Mouse (Mus musculus) ovary, postnatal 36 days (tissue): ENCODE results near the gene Aldh6a1.
A peak's percentile ranks its signal among the peaks of the same experiment; 100 is the strongest.

Source experiments
- DNase-seq: peaks from one replicate; pipeline ENCODE4 v3.0.0; 2022; ENCODE audit warnings: low spot score, mixed read lengths

Aldh6a1 gene

DNA sequence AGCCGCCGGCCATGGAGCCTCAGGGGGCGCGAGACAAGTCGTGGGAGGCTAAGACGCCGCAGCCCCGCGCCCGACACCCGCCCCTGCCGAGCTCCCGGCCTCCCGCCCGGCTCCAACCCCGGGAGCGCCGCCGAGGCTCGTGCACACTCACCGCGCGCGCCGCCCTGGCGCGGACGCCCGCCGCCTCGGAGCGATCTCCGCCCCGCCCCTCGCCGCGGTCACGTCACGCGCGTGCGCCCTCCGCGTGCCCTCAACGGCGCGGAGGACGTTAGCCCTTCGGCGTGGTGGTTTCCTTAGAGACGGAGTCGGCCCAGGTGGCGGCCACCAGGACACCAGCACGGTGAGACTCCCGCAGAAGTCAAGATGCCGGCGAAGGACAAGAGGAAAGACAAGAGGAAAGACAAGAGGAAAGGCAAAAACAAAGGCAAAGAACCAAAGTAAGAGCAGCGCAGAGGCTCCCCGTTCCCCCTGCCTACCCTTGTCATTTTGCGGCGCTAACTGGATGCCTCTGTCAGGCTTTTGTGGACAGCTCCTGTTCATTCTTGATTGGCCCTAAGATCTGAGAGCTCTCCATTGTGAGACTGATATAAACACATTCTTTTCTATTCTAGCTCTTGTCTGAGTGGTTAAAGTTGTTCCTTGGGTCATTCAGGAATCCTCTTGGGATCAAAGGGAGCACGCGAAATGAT lies 41.8 kb downstream of the Aldh6a1 start, which contains the start of the genes Entpd5 and Bbof1:
Gene Entpd5, minus strand, starts transcription at position 211 of the 689 bp plus-strand sequence.
Gene Bbof1, plus strand, starts transcription at position 253 of the 689 bp plus-strand sequence.
- DNase-seq: peak; percentile 90

DNA sequence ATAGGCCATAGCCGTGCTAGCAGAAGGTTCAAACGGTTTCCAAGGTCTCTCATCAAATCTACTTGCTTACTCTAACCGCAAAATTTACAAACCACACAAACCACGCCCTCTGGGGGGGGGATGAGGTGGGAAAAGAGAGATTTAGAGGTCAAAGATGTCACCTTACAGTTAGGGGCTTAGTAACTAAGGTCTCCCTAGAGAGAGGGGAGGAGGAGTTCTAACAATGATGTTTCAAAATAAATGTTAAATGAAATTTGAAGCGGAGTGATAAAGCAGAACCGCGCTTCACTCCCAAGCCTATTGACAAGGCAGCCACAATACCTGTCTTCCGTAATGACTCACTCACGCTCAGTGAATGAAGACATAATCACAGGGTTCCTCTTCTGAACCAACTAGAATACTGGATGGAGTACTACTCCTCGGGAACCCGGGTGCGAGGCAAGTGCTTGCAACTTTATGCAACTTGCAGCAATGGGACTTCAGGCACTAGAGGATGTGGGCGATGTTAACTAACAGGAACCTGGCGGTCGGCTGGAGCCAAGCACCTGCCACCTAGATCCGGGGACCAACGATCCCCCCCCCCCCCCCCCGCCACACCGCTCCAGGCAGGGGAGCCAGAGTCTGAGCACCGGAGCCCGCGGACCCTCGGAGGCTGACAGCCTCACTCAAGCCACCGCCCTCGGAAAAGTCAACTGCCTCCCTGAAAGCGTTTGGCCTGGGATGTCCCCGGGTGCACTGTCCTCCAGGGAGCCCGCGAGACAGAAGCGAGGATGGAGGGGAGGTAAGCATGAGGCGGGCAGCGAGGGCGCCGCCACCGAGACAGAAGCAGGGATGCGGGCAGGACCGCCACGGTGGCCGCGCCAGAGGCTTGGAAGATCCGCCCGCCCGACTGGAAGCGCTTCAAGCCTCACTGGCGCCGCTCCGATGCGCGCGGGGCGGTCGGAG lies 42.7 kb downstream of the Aldh6a1 start:
- no peak for DNase-seq

DNA sequence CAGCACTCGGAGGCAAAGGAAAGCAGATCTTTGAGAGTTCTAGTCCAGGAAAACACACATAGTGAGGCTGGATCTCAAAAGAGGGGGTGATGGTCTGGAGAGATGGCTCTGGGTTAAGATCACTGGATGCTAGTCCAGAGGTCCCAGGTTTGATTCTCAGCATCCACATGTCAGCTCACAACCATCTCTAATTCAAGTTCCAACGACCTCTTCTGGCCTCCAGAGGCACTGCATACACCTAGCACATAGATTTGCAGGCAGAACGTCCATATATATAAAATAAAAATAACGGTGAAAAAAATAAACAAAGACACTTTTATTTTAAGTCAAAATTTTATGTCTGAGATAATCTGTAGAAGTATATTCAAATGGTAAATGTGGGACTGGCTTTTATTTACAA lies 43.5 kb downstream of the Aldh6a1 start:
- no peak for DNase-seq

DNA sequence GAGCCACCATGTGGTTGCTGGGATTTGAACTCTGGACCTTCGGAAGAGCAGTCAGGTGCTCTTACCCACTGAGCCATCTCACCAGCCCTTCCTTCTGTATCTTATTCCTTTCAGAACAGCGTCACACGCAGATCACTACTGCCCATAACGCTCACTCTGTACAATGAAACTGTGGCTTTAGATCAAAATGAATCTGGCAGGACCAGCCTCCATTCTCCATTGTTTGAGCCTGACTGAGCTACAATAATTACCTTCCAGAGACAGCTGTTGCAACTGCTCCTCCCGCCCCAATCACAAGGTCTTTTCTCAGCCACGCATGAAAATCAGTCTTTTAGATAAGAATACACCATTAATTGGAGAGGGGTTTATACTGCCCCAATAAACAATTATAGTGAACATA lies 46.3 kb downstream of the Aldh6a1 start:
- DNase-seq: no peak

DNA sequence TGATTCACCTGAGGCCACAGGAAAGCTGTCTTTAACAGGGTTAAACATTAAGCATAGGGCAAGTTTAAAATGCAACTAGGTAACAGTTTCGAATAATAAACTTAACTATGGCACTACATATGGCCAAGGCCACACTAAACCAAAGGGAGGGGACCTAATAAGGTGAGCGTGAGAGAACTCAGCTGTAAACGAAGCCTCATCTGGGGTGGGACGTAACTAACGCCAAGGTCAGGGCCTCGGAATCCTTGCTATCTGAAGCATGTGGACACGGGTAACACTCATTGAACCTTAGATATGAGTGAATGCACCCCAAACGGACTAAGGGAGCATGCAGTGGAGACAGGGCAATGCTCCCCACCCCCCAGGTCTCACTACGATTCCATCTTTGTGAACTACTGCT lies 47.9 kb downstream of the Aldh6a1 start:
- DNase-seq: no peak

DNA sequence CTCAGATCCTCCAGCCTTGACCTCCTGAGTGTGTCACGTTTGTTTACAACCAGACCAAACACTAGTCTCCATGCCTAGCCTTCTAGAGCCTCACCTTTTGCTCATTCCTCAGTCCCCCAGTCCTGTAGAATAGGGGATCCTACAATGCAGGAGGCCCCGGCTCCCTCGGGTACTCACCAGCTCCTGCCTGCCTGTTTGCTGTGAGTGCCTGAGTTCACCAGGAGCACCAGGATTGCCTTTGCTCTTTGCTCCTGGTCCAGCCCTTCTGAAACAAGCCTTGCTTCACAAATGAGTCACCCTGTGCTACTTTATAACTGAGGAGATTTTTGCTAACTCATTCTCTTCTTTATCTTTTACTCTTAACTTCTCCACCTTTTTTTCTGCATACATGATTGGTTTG lies 50.2 kb downstream of the Aldh6a1 start:
- no peak for DNase-seq

DNA sequence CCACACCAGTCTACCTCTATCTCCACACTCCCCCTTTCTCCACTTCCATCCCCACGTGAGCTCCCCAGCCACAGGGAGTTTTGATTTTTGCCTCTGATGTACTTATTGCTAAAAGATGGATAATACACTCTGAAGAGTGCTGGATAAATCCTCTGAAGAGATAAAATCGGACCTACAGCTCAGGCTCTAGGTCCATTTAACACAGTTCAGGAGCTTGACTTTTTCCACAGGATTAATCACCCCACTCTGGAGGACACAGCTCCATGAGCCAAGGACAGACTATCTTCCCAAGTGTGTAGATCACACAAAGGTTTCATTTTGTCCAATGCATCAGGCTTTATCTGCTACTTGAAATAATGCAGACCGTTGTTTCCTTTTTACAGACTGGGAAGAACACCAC lies 50.7 kb downstream of the Aldh6a1 start:
- DNase-seq: no peak

DNA sequence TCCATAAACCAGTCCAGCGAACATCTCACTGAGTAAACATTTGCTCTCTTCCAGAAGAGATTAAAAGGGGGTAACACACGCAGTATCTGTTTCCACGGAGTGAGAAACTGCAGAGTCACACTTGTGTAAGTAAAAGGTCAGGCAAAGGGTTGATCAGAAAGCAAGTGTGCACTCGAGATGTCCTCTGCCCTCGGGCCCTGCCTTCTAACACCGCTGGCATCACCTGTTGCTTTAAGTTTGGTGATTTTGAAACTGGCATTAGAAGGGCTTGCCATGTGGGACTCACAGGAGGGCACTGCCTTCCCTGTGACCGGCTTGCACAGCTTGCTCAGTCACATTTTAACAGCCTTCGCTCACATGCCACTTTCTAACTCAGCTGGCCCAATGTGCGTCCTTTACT lies 51.1 kb downstream of the Aldh6a1 start:
- no peak for DNase-seq

DNA sequence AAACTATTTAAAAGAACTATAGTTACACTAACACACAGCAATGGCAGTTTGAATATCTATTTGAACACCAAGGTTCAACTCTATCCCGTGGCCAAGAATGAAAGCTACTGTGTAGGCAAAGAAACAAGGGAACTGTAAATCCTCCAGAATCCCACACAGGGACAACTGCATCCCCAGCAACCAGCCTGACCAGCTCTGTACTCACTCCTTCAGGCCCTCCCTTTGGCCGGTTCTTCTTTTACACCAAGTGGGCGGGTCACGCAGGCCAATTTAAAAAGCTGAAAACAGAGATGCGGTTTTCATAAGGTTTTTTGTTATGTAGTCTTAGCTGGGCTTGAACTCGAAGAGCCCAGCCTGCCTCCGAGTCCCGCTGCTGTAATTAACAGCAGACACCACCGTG lies 51.7 kb downstream of the Aldh6a1 start:
- no peak for DNase-seq

DNA sequence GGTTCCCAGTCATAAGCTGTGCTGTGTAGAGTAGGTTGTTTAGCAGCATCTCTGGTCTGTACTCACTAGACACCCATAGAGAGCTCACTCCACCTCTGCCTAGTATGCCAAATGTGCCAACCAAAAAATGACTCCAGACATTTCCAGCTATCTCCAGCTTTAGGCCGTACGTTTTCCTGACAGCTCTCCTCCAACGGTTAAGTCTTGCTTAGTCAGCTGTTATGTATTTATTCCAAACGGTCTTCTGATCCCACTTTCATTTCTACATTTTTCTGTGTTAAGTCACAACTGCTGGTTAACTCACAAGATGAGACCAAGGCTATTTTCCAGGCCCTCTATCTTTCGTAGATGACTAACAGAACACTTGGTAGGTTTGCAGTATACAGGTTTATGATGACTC lies 52.2 kb downstream of the Aldh6a1 start:
- no peak for DNase-seq

DNA sequence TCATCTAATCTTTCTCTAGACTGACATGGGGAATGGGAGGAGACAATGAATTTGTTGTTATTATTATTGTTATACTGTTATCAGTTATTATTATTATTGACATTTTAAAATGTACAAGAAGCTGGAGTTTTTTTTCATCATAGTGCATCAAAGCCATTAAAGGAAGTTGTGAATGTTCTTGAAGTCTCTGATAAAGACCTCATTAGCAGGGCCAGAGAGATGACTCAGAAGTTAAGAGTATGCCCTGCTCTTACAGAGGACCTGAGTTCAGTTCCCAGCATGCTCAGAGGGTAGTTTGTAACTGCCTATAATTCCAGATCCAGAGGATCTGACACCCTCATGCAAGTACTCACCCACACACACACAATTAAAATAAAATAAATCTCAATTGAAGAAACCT lies 53.1 kb downstream of the Aldh6a1 start:
- DNase-seq: no peak

DNA sequence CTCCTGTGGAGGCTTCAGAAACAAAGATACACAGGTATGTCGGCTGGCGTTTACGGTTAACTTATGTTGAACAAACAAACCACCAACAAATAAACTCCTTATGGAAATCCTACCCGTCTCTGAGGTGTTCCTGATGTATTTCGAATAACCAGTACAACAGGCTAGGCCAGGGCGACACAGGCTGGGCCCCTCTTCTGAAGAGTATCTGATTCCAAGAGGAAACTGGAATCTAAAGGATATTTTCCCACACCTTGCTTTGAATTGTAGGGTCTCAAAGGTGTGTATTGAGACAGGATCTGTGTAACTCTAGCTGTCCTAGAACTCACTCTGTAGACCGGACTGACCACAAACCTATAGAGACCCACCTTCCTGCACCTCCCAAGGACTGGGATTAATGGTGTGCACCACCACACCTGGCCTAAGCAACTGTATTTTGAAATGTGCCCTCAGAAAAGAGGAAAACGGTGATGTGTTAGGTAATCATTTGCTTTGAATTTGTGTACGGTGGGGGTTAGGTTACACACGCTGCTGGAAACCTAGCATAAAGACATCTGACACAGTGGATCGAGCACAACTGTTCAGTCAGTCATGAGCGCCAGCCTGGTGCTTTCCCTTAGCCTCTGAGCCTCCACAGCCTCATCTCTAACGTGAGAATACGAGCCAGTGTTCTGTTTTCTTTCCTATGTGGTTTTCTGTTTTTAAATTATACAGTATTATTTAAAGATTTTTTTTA lies 53.7 kb downstream of the Aldh6a1 start:
- no peak for DNase-seq

DNA sequence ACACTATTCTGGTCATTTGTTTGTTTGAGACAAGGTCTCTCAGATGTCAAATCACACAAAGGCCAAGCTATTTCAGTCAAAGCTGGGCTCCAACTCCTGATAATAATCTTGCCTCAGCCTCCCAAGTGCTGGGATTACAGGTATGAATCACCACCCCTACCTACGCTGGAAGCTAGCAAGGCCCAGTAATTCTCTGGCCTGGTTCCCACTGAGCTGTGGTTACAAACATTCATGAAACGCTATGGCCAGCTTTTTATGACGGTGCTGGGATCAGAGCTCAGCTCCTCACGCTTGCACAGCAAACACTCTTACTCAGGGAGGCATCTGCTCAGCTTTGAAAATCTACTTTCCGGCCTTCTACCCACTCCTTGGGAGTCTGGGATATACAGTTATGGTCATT lies 57.0 kb downstream of the Aldh6a1 start:
- no peak for DNase-seq

DNA sequence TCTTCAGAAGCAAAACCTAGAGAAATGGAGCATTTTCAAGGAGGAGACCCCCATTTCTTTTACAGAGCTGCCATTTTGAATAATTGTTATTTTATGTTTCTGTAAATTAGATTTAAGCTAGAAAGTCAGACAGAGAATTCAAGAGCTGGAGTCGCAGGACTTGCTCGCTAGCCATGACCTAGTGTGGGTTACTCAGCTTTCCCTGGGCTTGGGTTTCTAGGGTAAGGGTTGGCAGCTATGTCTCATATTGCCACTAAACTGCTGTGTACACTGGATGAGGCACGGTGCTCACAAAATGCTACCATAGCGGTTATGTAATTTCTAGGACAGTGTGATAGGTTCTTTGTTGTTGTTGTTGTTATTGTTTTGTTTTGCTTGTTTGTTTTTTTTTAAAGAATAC lies 58.1 kb downstream of the Aldh6a1 start:
- DNase-seq: no peak

DNA sequence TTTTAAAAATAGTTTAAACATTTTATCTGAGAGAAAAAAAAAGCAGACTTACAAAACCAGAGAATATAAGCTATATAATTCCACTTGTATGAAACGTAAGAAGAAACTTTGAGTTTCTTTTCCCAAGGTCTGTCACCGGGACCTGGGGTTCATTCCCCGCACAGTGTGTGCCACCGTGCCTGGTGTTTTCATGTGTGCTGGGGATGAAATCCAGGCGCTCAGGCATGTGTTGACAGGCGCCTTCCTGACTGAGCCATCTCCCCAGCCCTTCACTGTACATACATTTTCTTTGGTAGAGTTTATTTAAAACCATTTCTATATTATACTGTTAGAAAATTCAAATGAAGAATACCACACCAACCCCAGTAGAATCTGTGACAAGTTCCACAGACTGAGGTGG lies 60.5 kb downstream of the Aldh6a1 start:
- DNase-seq: no peak

DNA sequence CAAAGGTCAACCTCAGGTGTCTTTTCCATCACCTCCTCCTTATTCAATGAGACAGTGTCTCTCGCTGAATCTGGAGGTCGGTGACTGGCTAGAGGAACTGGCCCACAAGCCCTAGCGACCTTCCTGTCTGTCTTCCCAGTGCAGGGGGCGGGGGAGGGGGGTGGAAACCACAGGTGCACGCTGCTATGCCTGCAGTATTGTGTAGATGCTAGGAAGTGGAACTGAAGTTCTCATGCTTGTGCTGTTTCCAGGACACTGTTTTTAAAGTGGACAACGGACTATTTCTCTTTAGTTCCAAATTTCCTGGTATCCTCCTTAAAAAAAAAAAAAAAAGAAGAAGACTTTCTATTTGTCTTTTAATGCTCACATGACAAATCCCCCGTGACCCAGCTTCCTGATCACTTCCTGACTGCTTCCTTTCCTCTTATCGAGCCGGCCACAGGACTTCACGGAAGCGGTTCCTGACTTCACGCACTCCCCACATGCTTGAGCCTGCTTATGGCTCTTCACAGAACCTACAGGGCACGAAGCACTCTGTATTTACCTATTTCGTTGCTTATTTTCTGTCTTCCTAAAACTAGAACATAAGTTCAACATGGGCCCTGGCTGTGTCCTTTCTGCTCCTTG lies 61.9 kb downstream of the Aldh6a1 start:
- no peak for DNase-seq

DNA sequence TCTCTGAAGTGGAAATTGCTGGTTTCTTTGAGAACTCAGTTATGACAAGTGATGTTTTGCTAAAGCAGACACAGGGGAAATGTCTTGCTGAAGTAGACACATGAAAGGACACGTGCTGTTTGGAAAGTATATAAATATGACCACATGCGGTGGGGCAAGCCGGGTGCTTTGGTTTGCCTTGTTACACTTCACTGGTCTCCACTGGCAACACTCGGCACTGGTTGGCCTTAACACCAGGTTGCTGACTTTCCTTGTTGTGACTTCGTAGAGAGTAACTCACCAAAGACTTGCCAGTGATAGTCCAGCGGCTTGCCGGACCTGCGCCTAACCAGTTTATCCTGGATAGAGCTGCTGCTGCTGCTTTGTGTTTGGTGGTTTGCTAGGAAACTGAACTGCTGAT lies 62.7 kb downstream of the Aldh6a1 start:
- no peak for DNase-seq

DNA sequence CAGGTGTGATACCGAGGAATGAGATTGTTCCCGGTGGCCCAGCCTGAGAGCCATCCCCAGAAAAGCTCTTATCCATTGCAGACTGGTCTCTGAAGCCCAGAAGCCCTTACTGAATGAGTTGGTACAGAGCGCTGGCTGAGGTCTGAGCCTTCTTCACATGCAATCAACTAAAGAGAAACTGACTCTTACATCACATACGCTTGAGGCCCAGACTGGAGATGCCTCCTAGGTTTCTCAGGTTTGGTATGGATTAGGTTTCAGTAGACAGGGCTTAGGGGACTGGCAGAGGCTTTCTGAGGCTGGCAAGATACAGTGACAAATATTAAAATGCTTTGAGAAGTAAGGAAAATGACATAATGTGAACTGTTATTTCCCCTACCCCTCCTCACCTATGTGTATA lies 65.4 kb downstream of the Aldh6a1 start:
- DNase-seq: no peak

DNA sequence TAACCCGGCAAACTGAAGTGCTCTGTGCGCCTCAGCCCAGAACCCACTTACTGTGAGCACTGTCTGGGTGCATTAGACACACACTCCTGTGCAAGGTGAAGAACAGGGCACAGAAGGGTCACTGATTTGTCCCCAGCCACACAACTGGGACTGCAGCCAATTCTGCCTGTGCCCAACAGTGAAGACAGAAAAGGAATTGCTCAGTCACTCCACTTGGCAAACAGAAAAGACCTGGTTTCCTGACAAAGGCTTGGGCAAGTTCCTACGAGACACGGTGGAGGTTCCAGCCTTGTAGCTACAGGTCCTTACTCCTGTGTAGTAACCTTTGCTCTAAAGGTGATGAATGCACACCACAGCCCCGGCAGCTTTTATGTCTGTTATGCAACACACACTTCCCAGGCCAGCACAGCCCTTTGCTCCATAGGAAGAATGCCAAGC lies 66.1 kb downstream of the Aldh6a1 start:
- DNase-seq: peak; percentile 25

DNA sequence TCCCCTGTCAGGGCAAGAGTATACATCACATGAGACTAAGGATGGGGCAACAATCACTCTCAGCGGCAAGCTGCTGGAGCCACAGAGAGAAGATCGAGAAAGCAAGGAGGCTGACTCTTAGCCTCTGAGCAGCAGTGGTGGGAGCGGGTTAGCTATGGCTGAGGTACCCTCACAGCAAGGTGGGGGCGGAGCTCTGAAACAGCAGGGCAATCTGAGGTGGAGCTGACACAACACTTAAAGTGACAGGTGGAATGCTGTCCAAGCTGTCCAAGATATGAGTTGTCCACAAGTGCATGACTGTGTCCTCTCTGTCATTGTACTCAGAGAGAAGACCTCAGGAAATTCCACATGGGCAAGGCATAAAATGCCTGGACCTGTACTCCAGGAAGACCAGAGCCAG lies 68.4 kb downstream of the Aldh6a1 start:
- DNase-seq: no peak
